Mouse (Mus musculus) right cerebral cortex, postnatal 36 days (tissue): ENCODE measurements around the gene Smim14.

ENCODE experiments used
- DNase-seq, 2 experiments: peaks; one replicate each; pipeline ENCODE4 v3.0.0; 2022; ENCODE audit warnings: low spot score in 2 of 2, mixed read lengths in 1 of 2

The Smim14 gene

GRCm38 (mm10) chr5:65466911-65467310, 70.1 kb downstream of the Smim14 start:
- no peak for DNase-seq

- no peak for DNase-seq
Observed at GRCm38 (mm10) chr5:65460361-65460760, 76.6 kb downstream of the Smim14 start.

- no peak for DNase-seq
Observed at GRCm38 (mm10) chr5:65459454-65459853, 77.5 kb downstream of the Smim14 start.

DNA sequence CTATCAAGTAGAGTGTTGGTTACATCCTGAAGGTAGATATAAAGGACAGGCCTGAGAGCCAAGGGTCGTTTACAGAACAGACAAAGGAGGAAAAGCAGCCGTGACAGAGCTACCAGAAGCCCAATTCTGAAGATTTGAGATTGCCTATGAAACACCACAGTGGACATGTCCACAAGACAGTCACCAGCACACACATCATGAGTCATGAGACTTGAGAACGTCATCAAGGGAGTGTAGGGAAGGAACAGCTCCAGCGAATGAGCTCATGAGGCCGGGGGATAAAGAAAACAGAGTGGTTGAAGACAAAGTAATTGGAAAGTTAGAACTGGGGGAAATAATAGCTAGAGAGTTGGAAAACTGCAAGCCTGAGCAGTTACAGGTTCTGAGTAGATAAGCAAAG, 79.1 kb downstream of the Smim14 start:
- DNase-seq: no peak

GRCm38 (mm10) chr5:65457086-65457827, 79.7 kb downstream of the Smim14 start:
- DNase-seq: no peak

- no peak for DNase-seq
Observed at GRCm38 (mm10) chr5:65454771-65455170, 82.2 kb downstream of the Smim14 start.

- DNase-seq: no peak
Observed at GRCm38 (mm10) chr5:65448941-65449340, 88.0 kb downstream of the Smim14 start.

- no peak for DNase-seq
Observed at GRCm38 (mm10) chr5:65447826-65448225, 89.2 kb downstream of the Smim14 start.

DNA sequence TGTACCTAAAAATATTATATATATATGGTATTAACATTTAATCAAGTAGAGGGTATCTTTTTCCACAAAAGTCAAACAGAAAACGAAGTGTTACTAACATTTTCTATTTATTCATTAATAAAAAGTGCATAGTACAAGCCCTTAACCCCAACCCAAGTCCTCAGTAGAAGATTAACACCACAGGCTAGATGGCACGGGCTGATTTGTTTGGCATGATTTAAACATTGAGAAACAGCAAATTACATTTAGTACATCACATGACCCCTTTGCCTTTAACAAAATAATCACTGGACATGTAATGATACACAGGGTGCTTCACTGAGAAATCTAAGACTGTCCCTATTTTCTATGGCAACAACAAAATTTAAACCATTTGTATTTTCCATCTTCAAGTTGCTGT, 90.2 kb downstream of the Smim14 start:
- DNase-seq: no peak

- no peak for DNase-seq
Observed at GRCm38 (mm10) chr5:65444981-65445380, 92.0 kb downstream of the Smim14 start.

DNA sequence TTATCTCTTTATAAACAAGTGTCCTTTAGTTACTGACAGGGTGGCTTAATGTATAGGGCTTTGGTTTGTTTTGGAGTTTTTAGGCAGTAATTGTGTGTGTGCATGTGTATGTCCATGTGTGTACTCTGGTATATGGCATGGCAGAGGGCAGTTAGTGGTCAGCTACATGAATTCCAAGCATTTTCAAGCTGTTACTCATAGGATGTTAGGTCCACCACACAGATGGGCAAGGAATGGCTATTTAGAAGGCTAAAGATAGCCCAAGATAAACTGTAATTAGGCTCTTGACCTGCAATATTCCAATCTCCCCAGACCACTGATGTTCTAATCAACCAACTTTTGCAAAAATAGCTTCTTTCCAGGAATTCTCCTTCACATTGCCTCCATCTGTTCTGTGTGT, 98.9 kb downstream of the Smim14 start:
- DNase-seq: no peak

- peak; percentile 94 to 97 for DNase-seq
Observed at GRCm38 (mm10) chr5:65435806-65436561, 101.0 kb downstream of the Smim14 start, which contains the start of gene Ugdh. Gene Ugdh, minus strand, starts transcription at chr5:65435949.

GRCm38 (mm10) chr5:65435363-65435805, 101.6 kb downstream of the Smim14 start:
- DNase-seq: peak in 1 of 2 experiments; percentile 9

- peak in 1 of 2 experiments; percentile 16 for DNase-seq
Observed at GRCm38 (mm10) chr5:65434471-65435362, 102.3 kb downstream of the Smim14 start.

DNA sequence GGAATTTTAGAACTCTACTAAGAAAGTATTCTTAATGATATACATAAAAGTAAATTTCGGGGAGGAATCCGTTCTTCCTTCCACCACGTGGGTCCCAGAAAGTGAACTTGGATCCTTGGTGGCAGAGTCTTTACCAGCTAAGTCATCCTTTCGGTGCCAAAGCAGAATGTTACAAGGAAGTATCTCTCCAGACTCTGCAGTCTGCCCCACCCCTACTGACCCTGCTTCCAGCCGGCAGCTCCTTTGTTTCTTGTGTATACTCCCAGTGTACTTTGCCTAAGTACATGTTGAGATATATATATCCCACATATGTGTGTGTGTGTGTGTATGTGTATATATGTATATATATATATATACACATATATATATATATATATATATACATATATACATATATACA, 107.5 kb downstream of the Smim14 start:
- DNase-seq: no peak

DNA sequence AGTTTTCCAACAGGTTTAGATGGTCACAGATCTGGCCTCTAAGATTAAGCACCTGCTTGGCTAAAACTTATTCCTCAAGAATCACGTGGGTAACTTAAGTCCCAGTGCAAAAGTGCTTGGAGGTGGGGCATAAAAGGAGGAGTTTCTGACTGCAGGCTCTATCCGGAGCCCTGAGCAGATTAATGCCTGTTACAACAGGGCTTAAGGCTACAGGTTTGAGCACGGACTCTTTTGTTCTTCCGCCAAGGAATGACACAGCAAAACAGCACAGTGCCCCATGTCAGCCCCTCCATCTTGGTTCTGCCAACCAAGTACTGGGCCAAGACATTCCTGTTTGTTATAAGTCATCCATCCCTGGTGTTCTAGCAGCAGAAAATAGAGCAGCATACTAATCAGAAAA, 108.7 kb downstream of the Smim14 start:
- no peak for DNase-seq

DNA sequence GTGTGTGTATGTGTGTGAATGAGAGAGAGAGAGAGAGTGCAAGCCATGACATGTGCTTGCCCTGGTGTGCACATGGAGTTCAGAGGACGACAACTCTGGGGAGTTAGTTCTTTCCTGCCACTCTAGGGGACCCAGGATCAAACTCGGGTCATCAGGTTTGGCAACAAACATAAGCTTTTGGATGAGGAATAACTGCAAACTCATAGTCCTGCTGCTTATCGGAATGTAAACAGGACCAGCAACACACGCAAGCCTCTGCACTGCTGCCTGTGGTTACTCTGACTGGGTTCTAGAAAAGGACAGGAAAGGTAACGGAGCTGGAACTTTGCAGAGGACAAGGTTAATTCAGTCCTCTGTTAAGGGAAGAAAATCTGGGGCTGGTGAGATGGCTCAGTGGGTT, 111.7 kb downstream of the Smim14 start:
- DNase-seq: no peak

GRCm38 (mm10) chr5:65424215-65424614, 112.8 kb downstream of the Smim14 start:
- DNase-seq: no peak

DNA sequence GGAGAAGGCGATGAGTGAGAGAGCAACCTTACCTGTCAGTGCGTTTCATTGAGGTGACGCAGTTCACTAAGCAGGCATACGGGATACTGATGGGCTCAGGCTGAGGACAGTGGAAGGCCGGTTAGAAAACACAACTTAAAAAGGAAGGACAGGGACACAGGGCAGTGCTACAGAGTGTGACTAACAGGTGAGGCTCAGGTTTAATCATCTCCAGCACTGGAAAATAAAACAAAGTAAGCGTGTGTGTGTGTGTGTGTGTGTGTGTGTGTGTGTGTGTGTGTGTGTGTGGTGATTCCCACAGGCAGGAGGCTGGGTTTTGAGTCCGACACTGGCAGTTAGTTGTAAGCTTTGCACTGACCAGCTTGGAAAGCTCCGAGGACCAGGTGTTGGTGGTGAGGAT, 114.2 kb downstream of the Smim14 start:
- no peak for DNase-seq

- DNase-seq: no peak
Observed at GRCm38 (mm10) chr5:65420822-65421221, 116.2 kb downstream of the Smim14 start.

DNA sequence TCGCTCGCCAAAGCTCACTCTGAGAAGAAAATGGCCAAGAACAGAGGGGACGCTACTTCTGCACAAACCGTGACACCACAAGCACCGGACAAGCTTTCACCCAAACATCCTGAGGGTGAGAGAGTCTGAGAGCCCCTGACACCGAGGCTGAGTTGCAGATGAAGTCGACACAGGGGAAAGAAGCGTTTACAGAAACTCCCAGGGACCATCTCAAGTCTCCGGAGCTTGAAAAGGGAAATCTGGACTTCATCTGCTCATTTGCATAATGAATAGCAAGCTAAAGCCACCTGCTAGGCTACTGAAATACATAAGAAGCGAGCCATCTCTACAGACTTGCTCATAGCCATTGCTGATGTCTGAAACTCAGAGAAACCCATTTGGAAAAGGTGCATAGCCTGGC, 117.8 kb downstream of the Smim14 start:
- no peak for DNase-seq
